ENCODE assay signal across 17 mouse cellular contexts in genomic region chr4:140366975-140367680, GRCm38 (mm10).
DNase-seq lines count a peak whose midpoint lies in the region; ATAC-seq lines count a peak whose summit lies in the region.
"Had no signal": no experiment of that assay in that cellular context is flagged by ENCODE, and none has a peak within 500 bp of the region (broad histone marks: within the 10 kb centered on the region; RNA-seq: fewer than 3 reads in every experiment).

No protein-coding gene starts in this region.

- H3K4me3 ChIP-seq in midbrain, embryonic 16.5 days (ENCODE audit: low read depth, low read length), result no peak overlapping the region
- no peak overlapping the region for H3K4me3 ChIP-seq in midbrain, embryonic 11.5 days (ENCODE audit: low read depth, low read length)
- H3K4me3 ChIP-seq in hindbrain, embryonic 15.5 days, result no peak overlapping the region
- H3K4me3 ChIP-seq: erythroblast, embryonic 14.5 days; heart, adult 2 months; intestine, embryonic 15.5 days; liver, embryonic 13.5 days had no signal

- 0 out of 2 replicates have a peak overlapping the region, but pooled peaks have one; percentile 6 for H3K27ac ChIP-seq in midbrain, embryonic 16.5 days (ENCODE audit: low read length)
- no peak overlapping the region for H3K27ac ChIP-seq in midbrain, embryonic 11.5 days (ENCODE audit: low read depth, low read length)
- H3K27ac ChIP-seq in hindbrain, embryonic 15.5 days (replicated peaks), result peak overlapping the region; percentile 48
- H3K27ac ChIP-seq: heart, adult 2 months; intestine, embryonic 15.5 days; liver, embryonic 13.5 days had no signal

- H3K27me3 ChIP-seq in midbrain, embryonic 16.5 days (ENCODE audit: control insufficient read depth, insufficient read depth, low read depth, low read length), result no peaks in the 10 kb centered on the region; the same call in 1 of the 2 replicates
- H3K27me3 ChIP-seq in midbrain, embryonic 11.5 days (ENCODE audit: control insufficient read depth, insufficient read depth, low read length), result no peaks in the 10 kb centered on the region
- no peaks in the 10 kb centered on the region for H3K27me3 ChIP-seq in hindbrain, embryonic 15.5 days
- H3K27me3 ChIP-seq: liver, embryonic 13.5 days had no signal

- no peak overlapping the region for H3K4me2 ChIP-seq in midbrain, embryonic 16.5 days (ENCODE audit: low read length)
- no peak overlapping the region for H3K4me2 ChIP-seq in midbrain, embryonic 11.5 days
- H3K4me2 ChIP-seq in hindbrain, embryonic 15.5 days, result no peak overlapping the region
- H3K4me2 ChIP-seq: intestine, embryonic 15.5 days; liver, embryonic 13.5 days had no signal

- H3K4me1 ChIP-seq in midbrain, embryonic 16.5 days (ENCODE audit: control insufficient read depth, insufficient read depth, low read length), result peaks cover 3% of the 10 kb centered on the region; the same call in 1 of the 2 replicates
- no peaks in the 10 kb centered on the region for H3K4me1 ChIP-seq in midbrain, embryonic 11.5 days (ENCODE audit: control insufficient read depth, insufficient read depth, low read length)
- peaks cover 18% of the 10 kb centered on the region for H3K4me1 ChIP-seq in hindbrain, embryonic 15.5 days (replicated peaks)
- H3K4me1 ChIP-seq: intestine, embryonic 15.5 days; liver, embryonic 13.5 days had no signal

- peak; percentile 53 for DNase-seq in adrenal gland, adult 2 months
- no peak for DNase-seq in adrenal gland, adult 8-10 months
- DNase-seq in midbrain, embryonic 11.5 days (ENCODE audit: low spot score, missing footprints), result no peak
- no peak for DNase-seq in frontal cortex, postnatal 36 days (ENCODE audit: low spot score in 2 of 2)
- DNase-seq in cerebellum, postnatal 10 days, result no peak
- no peak for DNase-seq in right cerebral cortex, postnatal 36 days (ENCODE audit: low spot score in 2 of 2)
- DNase-seq: heart, adult 2 months; kidney, postnatal 10 days; liver, embryonic 13.5 days; lung, postnatal 14 days; right cerebral cortex, postnatal 25 days; thymus, postnatal 14 days had no signal

- H3K36me3 ChIP-seq in midbrain, embryonic 16.5 days (ENCODE audit: control insufficient read depth, insufficient read depth, low read length), result no peaks in the 10 kb centered on the region
- no peaks in the 10 kb centered on the region for H3K36me3 ChIP-seq in midbrain, embryonic 11.5 days (ENCODE audit: control insufficient read depth, insufficient read depth, low read length)
- no peaks in the 10 kb centered on the region for H3K36me3 ChIP-seq in hindbrain, embryonic 15.5 days
- H3K36me3 ChIP-seq: intestine, embryonic 15.5 days; liver, embryonic 13.5 days had no signal

- ATAC-seq in midbrain, embryonic 16.5 days, result no peak
- ATAC-seq in midbrain, embryonic 11.5 days (ENCODE audit: low FRiP score), result no peak
- 0 out of 2 replicates have a peak, but pooled peaks have one; percentile 23 for ATAC-seq in hindbrain, embryonic 15.5 days (ENCODE audit: low FRiP score, low read depth)
- ATAC-seq: intestine, embryonic 15.5 days; Patski had no signal

- no peaks in the 10 kb centered on the region for H3K9me3 ChIP-seq in midbrain, embryonic 16.5 days (replicated peaks; ENCODE audit: control insufficient read depth, low read length, poor library complexity, severe bottlenecking)
- no peaks in the 10 kb centered on the region for H3K9me3 ChIP-seq in midbrain, embryonic 11.5 days (ENCODE audit: control insufficient read depth, low read length)
- H3K9me3 ChIP-seq in hindbrain, embryonic 15.5 days, result no peaks in the 10 kb centered on the region
- H3K9me3 ChIP-seq: intestine, embryonic 15.5 days had no signal

- WGBS in midbrain, embryonic 16.5 days, result 33% methylated on average over 8 of the region's 8 CpGs
- WGBS in midbrain, embryonic 11.5 days, result 56% methylated on average over 8 of the region's 8 CpGs
- 25% methylated on average over 8 of the region's 8 CpGs for WGBS in hindbrain, embryonic 15.5 days

- H3K9ac ChIP-seq in midbrain, embryonic 16.5 days (ENCODE audit: low read depth, low read length), result no peak overlapping the region
- no peak overlapping the region for H3K9ac ChIP-seq in midbrain, embryonic 11.5 days (ENCODE audit: low read length)
- H3K9ac ChIP-seq in hindbrain, embryonic 15.5 days, result no peak overlapping the region
- H3K9ac ChIP-seq: intestine, embryonic 15.5 days; liver, embryonic 13.5 days had no signal
